Mouse (Mus musculus) erythroblast, adult 5-6 weeks (primary cell): ENCODE measurements around the gene Ubac2. TPM values are rescaled to one million over a fixed set of nuclear protein-coding genes. Genes with fewer than 3 reads are reported as not detected.
A peak's percentile ranks its signal among the peaks of the same experiment; 100 is the strongest.

Experiments used
- ATAC-seq: replicated peaks from 2 replicates; pipeline ENCODE4 v1.8.0; 2016; ENCODE audit warnings: moderate number of reproducible peaks, mild to moderate bottlenecking, moderate TSS enrichment, inconsistent platforms; ENCODE audit not compliant: poor library complexity, low FRiP score, severe bottlenecking
- total RNA-seq, 2 experiments: library from RNA; stranded (forward) in 1 of 2; stranded (reverse) in 1 of 2; fragments of 150-400 nt in 1 of 2; fragments of 200-764, 138-1000 nt in 1 of 2; gene quantifications; 2 replicates each; pipeline versions ENCODE4 v1.2.3 to v1.2.4; 2015 to 2017; ENCODE audit warnings: low replicate concordance in 2 of 2

Gene Ubac2
- total RNA-seq, 2 experiments from 2014 or later = 5.8 to 7.7 TPM

DNA sequence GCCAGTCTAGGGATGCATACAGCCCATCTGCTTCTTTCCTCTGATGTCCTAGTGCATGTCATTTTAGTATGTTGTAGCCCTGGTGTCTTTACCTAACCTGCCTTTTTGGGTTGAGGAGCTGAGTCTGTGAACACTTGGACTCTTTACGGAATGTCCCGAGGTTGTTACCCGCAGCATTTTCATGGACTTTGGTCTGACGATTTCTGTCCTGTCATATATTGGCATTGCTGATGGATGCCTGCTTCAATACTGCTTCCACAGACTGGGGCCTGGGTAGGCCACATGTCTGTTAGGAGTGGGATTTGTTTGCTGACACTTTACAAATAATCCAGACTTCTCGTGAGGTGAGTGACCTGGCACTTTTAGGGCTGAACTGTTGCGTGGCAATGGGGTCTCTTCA lies 15.3 kb downstream of the Ubac2 start:
- no peak for ATAC-seq

DNA sequence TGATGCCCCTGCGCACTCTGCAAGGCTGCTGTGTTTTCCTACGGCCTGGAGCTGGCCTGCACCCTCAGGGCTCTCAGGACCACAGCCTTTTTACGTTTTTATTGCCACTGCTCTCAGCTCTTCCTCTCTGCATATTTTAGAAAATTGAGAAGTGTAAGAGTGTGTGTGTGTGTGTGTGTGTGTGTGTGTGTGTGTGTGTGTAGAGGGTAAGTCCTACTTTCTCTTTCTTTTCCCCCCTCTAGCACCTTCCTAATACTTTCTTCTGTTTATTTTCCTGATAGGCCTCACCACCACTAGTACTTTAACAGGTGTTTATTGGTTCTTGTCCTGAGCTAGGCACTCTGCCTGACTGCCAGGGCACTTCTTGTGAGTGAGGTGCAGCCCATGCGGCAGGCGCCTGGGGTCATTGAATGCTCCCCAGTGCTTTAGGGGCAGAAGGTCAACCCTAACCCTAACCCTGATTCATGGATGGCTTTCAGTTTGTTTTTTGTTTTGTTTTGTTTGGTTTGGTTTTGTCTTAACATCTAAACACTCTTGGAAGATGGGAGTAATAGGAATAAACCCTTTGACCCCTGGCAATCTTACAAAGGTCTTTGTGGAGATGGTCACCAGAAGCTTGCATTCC lies 16.2 kb downstream of the Ubac2 start:
- no peak for ATAC-seq

DNA sequence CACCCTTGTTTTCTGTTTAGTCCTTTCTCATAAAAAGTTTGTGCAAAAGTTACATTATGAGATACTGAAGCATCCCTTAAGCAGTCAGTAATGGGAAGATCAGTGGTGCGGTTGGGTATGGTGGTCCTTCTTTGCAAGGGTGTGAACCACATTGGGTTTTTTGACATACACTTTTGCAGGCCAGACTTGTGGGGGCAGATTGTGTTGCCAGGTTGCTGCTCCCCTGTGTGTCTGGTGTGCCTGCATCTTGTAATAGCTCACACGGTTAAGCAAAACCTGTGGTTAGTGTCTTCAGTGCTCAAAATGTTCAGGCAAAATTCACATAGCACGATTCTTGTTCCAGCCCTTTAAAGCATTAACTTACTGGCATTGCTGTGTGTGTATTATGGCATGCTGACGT lies 16.9 kb downstream of the Ubac2 start:
- ATAC-seq = no peak

DNA sequence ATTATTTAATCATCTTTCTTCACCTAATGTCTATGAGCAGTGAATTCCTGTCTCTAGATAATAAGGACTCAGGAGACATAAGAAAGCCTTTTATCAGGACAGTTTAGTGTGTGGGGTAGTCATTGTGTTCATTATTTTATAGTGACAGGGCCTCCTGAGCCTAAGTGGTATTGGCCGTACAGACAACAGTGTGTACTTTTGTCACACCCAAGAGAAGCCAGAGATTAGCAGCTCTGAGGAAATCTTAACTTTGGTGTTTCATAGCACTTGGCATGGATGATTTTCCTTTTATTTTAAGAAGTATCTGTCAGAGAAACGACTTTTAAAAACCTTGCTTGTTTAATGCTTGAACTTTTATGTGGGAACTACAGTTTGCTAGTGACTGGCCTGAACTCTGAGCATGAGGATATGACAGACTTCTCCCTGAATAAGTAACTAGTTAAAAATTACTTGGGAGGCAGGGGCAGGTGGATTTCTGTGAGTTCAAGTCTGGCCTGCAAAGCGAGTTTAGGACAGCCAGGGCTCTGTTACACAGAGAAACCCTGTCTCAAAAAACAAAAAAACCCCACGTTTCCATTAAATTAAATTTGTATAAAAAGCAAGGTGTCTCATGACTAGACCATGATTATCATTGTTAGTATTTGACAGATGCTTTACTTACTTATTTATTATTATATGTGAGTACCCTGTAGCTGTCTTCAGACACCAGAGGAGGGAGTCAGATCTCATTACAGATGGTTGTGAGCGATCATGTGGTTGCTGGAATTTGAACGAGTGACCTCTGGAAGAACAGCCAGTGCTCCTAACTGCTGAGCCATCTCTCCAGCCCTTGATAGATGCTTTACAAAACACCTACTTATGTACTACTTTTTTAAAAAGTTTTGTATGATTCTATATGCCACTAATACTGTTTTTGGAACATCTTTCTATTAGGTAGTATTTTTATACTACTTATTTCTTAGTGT lies 18.0 kb downstream of the Ubac2 start:
- no peak for ATAC-seq

DNA sequence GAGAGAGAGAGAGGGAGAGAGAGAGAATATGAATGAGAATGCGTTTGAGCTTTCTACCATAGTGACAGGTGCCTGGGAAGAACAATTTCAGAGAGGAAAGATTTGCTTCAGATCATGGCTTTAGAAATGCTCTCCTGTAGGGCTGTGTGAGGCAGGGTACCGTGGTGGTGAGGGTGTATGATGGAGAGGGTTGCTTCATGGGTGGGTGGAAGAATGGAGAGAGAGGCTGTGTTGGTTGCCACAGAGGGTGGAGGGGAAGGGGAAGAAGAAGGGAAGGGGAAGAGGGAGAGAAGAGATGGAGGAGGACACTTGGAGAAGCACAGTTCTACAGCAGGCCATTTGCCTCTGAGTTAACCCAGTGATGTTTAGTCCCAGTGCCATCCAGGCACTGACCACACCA lies 19.4 kb downstream of the Ubac2 start:
- no peak for ATAC-seq

DNA sequence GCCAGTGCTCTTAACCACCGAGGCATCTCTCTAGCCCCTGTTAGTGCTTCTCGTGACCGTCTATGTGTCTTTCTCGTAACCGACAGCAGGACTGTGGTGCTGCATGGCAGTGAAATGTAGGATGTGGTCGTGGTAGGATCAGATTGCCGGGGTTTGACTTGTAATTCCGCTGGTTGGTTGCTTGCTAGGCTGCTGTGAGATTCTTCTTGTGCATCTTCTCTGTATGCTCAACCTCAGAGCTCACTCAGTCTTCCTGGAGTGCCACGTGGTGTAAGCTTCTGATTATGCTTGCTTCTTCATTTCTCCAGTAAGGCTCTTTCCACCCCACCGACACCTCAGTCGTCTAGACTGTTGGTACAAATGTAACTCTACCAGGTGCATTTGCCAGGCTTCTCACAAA lies 20.1 kb downstream of the Ubac2 start:
- ATAC-seq = no peak

DNA sequence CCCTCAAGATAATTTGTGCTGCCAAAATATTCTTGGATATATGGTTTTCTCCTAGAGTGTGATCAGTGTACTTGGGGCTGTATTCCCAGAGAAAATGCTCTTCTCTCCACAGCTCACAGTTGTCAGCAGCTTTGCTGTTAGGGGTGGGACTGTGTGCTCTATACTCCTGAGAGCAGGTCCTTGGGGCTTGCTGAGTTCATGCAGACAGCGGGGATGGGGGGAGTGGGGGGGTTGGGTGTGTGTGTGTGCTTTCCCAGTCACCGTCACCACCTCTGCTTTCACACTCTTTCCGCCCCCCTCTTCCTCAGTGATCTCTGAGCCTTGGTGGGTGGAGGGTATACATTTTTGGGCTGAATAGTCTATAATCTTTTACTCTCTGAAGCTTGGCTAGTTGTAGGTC lies 20.7 kb downstream of the Ubac2 start:
- no peak for ATAC-seq

DNA sequence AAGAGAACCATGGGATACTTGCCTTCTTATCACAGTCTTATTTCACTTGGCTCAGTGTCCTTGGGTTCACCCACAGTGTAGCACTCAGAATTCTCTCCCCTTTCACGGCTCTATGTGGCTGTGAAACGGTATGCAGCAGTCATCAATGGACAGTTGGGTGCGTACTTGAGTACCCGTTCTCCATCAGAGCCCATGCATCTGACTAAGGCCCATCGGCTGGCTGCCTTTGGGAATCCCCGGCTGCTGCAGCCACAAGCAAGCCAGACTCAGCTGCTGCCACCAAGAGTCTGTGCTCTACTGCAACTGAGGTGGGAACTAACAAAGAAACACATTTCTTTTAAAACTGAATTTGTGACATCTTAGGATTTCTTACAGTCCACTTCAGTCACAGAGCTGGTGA lies 23.1 kb downstream of the Ubac2 start:
- no peak for ATAC-seq

DNA sequence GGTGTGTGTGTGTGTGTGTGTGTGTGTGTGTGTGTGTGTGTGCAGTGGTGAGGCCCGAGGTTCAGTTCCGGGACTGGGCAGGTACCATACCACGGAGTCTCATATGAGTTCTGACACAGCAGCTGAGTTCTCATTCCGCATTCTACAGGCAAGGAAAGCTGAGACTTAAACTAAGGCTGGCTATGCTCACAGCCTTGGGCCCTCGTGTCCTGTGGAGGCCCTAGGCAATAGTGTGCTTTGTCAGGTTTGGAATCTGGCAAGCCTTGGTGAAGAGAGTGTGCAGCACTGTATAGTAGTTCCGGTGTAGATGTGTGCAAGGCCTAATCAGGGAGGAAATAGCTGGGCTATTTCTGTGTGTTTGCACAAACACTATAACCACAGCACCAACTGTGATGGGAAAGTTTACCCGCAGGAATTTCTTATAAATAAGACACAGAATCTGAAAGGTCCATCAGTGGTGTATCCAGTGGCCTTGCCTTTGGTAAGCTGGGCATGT lies 25.0 kb downstream of the Ubac2 start:
- ATAC-seq = no peak

DNA sequence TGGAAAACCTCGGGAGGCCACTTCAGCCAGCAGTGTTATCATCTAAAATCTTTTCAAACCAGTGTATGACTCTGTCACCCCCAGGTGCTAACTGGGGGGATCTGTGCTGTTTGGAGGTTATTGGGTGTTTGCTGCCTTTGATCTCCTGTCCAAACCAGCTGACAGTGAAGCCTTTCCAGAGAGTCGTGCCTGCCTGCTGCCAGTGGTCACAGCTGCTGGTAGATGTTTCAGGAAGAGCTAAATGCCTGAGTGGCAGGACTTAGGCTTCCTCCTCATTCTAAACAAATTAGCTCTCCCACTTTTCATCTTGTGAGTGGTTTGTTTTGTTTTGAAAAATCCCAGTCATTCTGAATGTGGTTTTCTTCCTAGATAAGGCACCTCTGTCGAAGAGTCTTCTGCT lies 26.3 kb downstream of the Ubac2 start:
- ATAC-seq = no peak

DNA sequence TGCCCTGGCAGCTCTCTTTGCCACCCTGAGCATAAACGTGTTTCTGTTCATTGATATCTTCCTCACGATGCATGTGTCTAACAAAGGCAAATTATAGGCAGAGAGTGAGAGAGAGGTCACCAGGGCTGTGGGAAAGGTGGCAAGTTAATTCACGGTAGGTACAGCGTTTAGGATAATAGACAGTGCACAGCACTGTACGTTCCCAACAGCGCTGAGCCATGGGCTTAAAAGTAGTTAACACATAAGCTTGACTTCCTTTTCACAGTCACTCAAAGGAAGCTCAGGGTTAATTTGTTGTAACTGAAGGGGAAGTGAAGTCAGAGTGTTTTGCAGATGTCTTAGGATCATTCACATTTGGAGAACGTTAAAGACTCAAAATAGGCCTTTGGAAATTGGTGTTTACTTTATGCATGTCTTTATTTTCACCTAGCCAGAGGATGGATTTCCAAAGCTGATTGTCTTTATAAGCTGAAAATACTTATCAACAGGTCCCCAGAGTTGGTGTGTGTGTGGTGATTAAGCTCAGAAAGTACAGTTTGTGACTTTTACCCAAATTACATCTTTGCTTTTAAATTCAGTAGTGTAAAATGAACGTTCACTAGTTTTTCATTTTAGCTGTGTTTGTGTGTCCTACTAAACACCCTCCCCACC lies 28.0 kb downstream of the Ubac2 start:
- ATAC-seq = 0 out of 2 replicates have a peak, but pooled peaks have one; percentile 19

DNA sequence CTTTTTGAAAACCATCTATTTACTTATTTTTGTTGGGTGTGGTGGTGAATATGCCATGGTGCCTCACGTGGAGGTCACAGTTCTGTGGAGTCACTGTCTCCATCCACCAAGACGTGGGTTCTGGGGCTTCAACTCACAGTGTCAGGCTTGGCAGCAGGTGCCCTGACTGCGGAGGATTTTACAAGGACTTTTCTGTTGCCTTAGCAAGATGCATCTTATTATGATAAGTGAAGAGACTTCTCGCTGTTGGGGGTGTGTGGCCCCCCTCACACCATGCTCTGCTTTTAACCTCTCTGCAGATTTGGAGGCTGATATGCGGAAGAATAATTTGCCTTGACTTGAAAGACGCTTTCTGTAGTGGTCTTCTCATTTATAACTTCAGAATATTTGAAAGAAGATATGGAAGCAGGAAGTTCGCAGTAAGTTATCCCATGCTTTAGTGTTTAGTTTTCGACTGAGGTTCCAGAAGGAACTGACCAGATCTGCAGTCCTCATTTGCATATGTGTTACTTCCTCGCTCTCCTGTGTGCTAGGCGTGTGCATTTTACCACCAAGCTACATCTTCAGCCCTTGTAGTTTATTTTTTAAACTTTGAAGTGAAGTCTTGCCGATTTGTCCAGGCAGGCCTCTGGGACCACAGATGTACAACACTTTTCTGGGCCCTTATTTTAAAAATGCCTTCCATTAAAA lies 28.7 kb downstream of the Ubac2 start:
- ATAC-seq = peak; percentile 82

DNA sequence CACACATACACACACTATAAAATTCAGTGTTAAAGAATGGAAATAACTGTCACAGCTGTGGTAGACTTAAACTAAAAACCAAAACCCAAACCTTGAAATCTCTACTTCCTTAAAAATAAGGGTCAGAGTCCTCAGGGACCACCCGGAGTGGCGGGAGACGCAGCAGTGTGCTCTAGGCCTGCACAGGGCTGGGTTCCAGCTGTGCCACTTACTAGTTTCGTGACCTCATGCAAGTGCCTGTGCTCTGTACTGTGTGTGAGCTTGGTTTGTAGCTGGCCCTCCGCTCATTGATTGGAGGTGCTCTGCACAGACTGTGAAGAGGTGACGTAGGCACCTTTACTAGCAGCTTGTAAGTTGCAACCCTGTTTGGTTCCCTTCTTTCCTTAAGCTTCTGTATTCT lies 31.4 kb downstream of the Ubac2 start:
- no peak for ATAC-seq

DNA sequence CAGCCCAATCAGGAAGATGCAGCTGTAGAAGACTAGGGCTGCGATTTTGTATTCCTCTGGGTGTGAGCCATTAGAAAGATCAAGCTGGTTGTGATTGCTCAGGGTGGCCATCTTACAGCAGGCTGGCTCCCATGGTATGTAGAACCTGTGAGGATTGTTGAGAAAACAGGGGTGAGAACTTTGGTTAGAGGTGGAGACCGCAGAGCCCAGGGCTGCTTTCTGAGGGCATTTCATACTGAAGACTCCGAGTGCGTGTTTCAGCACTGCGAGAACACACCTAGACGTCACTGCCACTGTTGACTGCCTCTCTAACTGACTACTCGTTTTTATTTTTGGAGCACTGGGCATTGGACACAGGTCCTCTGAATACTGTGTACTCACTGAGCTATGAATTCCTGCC lies 34.1 kb downstream of the Ubac2 start:
- ATAC-seq = no peak

DNA sequence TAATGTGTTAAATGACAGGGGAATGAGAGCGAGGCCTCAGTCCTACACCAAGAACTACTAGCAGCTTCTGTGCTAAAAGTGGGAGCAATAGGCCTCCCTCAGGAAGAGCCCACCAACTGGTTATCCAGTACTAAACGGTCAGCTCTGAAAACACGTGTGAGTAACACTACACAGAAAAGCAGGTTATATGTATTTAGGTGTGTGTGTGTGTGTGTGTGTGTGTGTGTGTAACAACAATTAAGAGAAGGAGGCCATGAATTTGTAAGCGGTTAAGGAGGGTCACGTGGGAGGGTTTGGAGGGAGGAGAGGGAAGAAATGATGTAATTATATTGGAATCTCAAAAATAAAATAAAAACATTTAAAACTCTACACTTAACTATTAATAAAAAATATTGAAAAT lies 36.7 kb downstream of the Ubac2 start:
- ATAC-seq = no peak

DNA sequence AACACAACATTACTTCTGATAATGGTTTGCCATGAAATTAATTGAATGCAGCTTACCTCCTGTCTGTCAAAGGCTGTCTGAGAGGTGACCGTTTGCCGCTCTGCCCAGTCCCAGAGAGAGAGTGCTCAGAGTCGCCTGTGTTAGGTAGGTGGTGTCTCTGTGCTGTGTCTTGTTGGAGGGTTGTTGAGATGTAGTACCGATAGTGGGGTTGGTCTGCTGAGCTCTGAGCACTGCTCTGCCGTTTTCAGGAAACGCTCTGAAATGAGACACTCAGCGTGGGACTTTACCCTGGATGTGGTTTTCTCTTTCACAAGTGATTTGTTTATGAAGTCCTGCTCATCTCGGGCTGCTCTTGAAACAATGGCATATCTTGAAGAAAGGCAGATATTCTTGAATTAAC lies 37.2 kb downstream of the Ubac2 start, which contains the start of gene Gpr18:
Gene Gpr18, minus strand, starts transcription at position 161 of the 400 bp plus-strand sequence.
- no peak for ATAC-seq

DNA sequence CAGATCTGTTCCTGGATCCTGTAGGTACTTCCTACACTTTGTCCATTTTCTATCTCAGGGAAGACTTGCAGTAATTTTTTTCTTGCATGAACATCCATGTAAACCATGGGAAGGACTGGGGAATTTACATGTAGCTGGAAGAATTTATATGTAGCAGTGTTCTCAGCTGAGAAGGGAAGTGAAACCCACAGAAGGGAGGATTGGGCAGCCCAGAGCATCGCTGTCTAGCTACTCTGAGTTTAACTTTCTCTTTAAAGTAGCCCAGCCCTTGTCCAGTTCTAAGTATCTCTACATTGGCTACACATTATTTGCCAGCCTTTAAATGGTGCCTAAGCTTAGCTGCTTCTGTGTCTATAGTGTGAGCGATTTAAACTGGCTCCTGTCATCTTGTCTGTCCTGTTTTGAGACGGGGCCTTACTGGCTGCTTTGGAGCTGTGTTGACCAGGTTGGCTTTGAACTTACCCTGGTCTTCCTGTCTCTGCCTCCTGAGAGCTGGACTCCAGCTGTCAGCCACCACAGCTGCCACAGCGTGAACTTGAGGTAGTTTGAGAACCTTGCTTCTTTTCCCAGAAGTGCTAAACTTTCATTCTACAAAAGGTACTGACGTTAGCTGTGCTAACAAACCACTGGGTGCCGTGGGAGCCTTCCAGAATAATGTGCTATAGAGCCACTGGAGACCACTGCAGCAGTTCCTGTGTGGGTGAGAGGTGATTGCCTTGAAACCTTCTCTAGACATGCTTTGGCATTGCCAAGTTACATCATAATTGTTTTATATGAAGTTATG lies 38.1 kb downstream of the Ubac2 start:
- no peak for ATAC-seq

DNA sequence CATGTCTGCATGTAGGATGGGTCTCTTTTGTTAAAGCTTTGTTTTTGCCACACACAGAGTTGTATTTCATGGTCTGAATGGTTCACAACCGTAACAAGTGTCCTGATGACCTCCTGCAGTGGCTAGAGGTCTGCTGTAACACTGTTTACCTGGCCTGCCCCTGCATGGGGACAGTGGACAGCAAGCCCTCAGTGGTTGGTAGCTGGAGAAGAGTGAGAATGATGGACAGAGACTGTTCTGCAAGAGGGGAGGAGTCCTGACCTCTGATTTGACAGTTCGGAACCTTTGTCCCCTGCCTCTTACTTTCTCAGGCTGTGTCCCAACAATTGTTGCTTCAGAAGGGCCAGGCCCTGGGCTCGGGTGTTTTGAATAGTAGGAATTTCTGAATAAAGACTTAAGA lies 39.8 kb downstream of the Ubac2 start:
- ATAC-seq = no peak

DNA sequence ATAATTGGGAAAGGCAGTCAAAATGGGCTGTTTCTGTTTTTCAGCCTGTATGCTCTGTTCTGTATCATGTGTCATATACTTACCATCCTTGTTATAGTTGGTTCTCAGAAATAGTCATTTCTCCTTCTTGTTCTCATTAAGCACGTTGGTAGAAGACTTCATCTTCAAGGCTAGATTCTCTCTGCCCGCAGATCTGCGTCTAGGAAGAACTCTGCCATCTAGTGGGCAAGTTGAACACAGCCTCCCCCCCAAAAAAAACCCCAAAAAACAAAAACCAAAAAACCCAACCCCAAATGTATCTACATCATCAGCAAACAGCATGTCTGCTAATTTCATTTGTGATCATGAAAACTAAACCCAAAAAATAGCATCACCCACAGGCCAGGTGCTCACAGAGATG lies 41.3 kb downstream of the Ubac2 start:
- ATAC-seq = no peak
